Mouse (Mus musculus) liver, embryonic 11.5 days (tissue): Measurements from ENCODE around the gene Cpb1. TPM values are rescaled to one million over a fixed set of nuclear protein-coding genes. Genes with fewer than 3 reads are reported as not detected.

Source experiments
- ATAC-seq: fragments of 200-750 bp; cut with Nextera tagmentation; replicated peaks from 2 replicates; pipeline ENCODE4 v1.8.0; 2017; ENCODE audit warnings: moderate number of reproducible peaks, mild to moderate bottlenecking, moderate TSS enrichment, moderate library complexity; ENCODE audit not compliant: low FRiP score
- DNase-seq: peaks from one replicate; pipeline ENCODE4 v3.0.0-alpha.2; 2017; ENCODE audit warnings: low spot score
- H3K27ac ChIP-seq: fragments of 300-500 bp; sonication (generic); 2 replicates; pipeline ENCODE4 v1.5.1; 2014; ENCODE audit warnings: mild to moderate bottlenecking, low read depth, low read length, control low read depth
- H3K27me3 ChIP-seq: fragments of 300-500 bp; sonication (generic); replicated peaks from 2 replicates; pipeline ENCODE4 v1.6.1; 2014; ENCODE audit warnings: low read length, mixed read lengths; ENCODE audit not compliant: control insufficient read depth, insufficient read depth
- H3K36me3 ChIP-seq: fragments of 300-500 bp; sonication (generic); 2 replicates; pipeline ENCODE4 v1.6.1; 2014; ENCODE audit warnings: mild to moderate bottlenecking, low read length, moderate library complexity, mixed read lengths; ENCODE audit not compliant: control insufficient read depth, insufficient read depth
- H3K4me1 ChIP-seq: fragments of 300-500 bp; sonication (generic); replicated peaks from 2 replicates; pipeline ENCODE4 v1.6.1; 2014; ENCODE audit warnings: low read length, mixed read lengths; ENCODE audit not compliant: control insufficient read depth, insufficient read depth
- H3K4me2 ChIP-seq: fragments of 300-500 bp; sonication (generic); 2 replicates; pipeline ENCODE4 v1.6.1; 2014; ENCODE audit warnings: mild to moderate bottlenecking, control low read depth, moderate library complexity
- H3K4me3 ChIP-seq: fragments of 300-500 bp; sonication (generic); 2 replicates; pipeline ENCODE4 v1.5.1; 2014; ENCODE audit warnings: low read depth, low read length, control low read depth
- H3K9ac ChIP-seq: fragments of 300-500 bp; sonication (generic); 2 replicates; pipeline ENCODE4 v1.6.1; 2014; ENCODE audit warnings: low read depth, low read length, control low read depth
- H3K9me3 ChIP-seq: fragments of 300-500 bp; sonication (generic); 2 replicates; pipeline ENCODE4 v1.6.1; 2016; ENCODE audit warnings: low read length, inconsistent platforms, mixed read lengths; ENCODE audit not compliant: control insufficient read depth
- WGBS: fragments of 180-500 bp; shearing (Covaris S2); extraction: QIAGEN DNeasy Blood & Tissue Kit; methylation state at CpG from one replicate; pipeline ENCODE4 v1.1.7; 2014; 5-methylcytosine and 5-hydroxymethylcytosine counted together
- polyA plus RNA-seq: library from polyadenylated mRNA; unstranded; fragments of >200 nt; fragmentation: Nextera tagmentation; extraction: Ambion mirVana; gene quantifications from 2 replicates; pipeline ENCODE4 v1.2.1, GENCODE M21; 2014

Cpb1 gene
- polyA plus RNA-seq, result not detected in 2 replicates

DNA sequence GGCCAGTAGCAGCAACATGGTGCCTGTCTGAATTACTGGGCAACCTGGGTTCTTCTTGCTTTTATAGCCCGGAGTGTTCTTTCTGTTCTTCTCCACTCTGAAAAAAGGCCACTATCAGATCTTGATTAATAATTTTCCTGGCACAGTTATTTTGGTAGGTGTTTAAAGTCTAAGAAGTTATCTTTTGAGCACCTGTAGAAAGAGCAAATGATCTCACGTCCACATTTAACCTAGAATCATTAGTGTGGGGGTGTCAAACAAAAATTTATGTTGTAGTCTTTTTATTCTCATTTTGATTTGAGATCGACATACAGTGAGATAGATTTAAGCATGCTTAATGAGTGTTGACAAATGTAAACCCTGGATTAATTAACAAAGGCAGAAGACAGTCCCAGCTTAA is at the start of gene Cpb1:
Gene Cpb1, minus strand, starts transcription at position 101 of the 400 bp plus-strand sequence.
- WGBS, result 82% methylated on average over 3 of the region's 3 CpGs

DNA sequence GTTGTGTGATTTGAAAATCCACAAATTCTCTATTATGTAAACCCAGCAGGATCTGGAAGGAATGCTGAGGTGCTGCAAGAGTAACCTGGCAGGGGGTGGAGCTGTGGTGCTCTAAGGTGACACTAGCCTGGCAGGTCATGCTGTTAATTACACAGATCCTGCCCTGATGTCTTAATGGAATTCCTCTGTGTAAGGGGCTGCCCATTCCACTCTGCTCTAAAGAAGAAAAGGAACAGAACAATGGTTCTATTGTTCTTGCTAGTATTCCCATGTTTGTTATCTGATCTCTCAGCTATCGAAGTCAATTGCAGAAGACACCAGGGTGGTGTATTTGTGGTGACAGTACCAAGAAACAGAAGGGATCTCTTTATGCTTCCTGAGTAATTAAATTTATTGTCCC is 41.7 kb upstream of the Cpb1 start:
- H3K27me3 ChIP-seq, result no peaks in the 10 kb centered on the region
- H3K4me3 ChIP-seq, result no peak overlapping the region
- no peaks in the 10 kb centered on the region for H3K36me3 ChIP-seq
- WGBS, result 34% methylated on average over 1 of the region's 1 CpGs
- no peak overlapping the region for H3K27ac ChIP-seq
- no peak overlapping the region for H3K4me2 ChIP-seq
- H3K9me3 ChIP-seq, result no peaks in the 10 kb centered on the region
- DNase-seq (no peak), ATAC-seq (no peak)
- no peaks in the 10 kb centered on the region for H3K4me1 ChIP-seq
- H3K9ac ChIP-seq, result no peak overlapping the region

More for the DNA sequence above, at the start of gene Cpb1:
- Histone ChIP-seq H3K9ac (no peak within 1 kb of the TSS), H3K36me3 (no peaks in the 10 kb centered on the region), H3K27ac (no peak within 1 kb of the TSS), H3K4me2 (no peak within 1 kb of the TSS), H3K9me3 (no peaks in the 10 kb centered on the region), H3K27me3 (no peaks in the 10 kb centered on the region), H3K4me1 (no peaks in the 10 kb centered on the region), H3K4me3 (no peak within 1 kb of the TSS)
- ATAC-seq, result no peak
- DNase-seq, result no peak

DNA sequence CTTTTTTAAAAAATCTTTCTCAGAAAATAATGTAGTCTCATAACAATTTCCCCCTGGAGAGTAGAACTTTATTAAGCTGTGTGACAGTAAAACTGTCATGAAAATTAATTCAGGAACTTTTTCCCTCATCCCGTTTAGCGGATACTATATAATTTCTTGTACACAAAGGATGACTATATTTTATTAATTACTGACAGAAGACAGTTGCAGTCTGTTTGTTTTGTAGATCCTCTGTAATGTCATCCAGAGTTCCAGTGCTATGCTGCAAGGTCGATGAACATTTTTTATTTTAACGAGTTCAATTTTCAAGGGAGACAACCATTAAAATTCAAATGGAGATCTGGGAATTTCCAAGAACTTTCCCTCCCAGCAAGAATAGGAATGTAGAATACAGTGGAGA is 33.6 kb upstream of the Cpb1 start:
- DNase-seq (no peak), ATAC-seq (no peak)
- Histone ChIP-seq H3K4me1 (no peaks in the 10 kb centered on the region), H3K9ac (no peak overlapping the region), H3K9me3 (no peaks in the 10 kb centered on the region), H3K27ac (no peak overlapping the region), H3K36me3 (no peaks in the 10 kb centered on the region), H3K27me3 (no peaks in the 10 kb centered on the region), H3K4me3 (no peak overlapping the region), H3K4me2 (no peak overlapping the region)
- WGBS, result 92% methylated on average over 4 of the region's 4 CpGs

DNA sequence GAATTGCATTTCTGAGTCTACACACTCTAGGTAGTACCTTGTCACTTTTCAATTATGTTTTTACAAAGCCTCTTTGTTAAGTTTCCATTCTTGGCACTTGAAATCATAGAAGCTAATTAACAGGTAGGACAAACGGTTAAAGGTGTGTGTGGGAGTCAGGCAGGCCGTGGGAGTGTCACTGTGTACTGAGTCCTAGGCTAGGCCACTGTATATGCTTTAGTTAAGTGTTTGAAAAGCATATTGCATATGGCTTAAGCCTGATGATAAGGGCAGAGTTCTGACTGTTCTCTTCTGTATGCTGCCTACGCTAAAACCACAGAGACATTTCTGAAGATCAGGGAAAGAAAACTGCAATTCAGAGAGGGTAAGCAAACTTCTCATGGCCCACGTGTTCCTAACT is 31.7 kb upstream of the Cpb1 start:
- Histone ChIP-seq H3K4me2 (no peak overlapping the region), H3K9ac (no peak overlapping the region), H3K4me1 (no peaks in the 10 kb centered on the region), H3K27ac (no peak overlapping the region), H3K36me3 (no peaks in the 10 kb centered on the region), H3K9me3 (no peaks in the 10 kb centered on the region), H3K4me3 (no peak overlapping the region), H3K27me3 (no peaks in the 10 kb centered on the region)
- WGBS, result 73% methylated on average over 4 of the region's 4 CpGs
- ATAC-seq, result no peak
- no peak for DNase-seq

DNA sequence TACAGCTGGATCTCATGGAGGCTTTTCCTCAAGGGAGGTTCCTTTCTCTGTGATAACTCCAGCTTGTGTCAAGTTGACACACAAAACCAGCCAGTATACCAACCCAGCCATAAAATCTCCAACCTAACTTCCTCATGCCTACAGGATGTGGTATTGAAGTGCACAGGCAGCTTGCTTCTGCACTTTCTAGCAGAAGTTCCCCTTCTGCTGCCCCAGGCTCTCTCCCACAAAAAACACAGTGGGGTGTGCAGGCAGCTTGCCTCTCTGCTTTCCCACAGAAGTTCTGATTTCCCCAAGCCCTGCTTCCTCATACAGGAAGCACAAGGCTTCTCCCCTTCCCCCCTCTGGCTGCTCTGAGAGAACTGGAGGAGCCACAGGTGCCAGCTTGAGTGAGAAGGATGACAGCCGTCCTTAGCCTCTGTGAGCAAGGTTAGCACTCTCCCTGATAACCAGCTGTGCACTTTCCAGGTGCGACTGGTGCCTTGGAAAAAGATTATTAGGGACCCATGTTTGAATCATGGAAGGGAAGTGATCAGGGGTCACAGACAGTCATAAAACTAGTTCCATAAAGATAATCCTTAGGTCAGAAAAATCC is 29.3 kb upstream of the Cpb1 start:
- H3K9me3 ChIP-seq, result no peaks in the 10 kb centered on the region
- H3K27me3 ChIP-seq, result no peaks in the 10 kb centered on the region
- no peak overlapping the region for H3K4me2 ChIP-seq
- no peaks in the 10 kb centered on the region for H3K4me1 ChIP-seq
- 27% methylated on average over 2 of the region's 2 CpGs for WGBS
- no peak overlapping the region for H3K27ac ChIP-seq
- no peak overlapping the region for H3K9ac ChIP-seq
- no peak overlapping the region for H3K4me3 ChIP-seq
- H3K36me3 ChIP-seq, result no peaks in the 10 kb centered on the region
- peak; percentile 29; the same call in 1 of the 2 replicates for ATAC-seq
- no peak for DNase-seq

DNA sequence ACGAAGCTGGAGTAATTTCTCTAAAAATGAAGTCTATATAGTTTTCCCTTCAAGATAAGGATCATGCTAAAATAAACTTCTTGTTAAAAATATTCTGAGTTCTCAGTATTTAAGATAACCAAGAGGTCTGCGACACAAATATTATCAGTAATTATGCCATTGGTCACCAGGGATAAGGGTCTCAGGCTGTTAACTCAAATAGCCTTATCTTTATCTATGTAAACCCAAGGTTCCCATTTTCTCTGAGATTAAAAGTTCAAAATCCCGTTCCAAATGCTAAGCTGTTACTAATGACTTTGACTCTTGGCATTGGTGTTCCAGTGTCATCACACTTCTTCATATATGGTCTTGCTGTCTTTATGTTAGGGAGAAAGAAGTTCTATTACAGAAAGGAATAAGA is 20.0 kb upstream of the Cpb1 start:
- Histone ChIP-seq H3K9ac (no peak overlapping the region), H3K9me3 (no peaks in the 10 kb centered on the region), H3K27me3 (no peaks in the 10 kb centered on the region), H3K4me2 (no peak overlapping the region), H3K4me3 (no peak overlapping the region), H3K27ac (no peak overlapping the region), H3K36me3 (no peaks in the 10 kb centered on the region), H3K4me1 (no peaks in the 10 kb centered on the region)
- WGBS, result 34% methylated on average over 3 of the region's 3 CpGs
- DNase-seq, result no peak
- ATAC-seq, result no peak; the same call in 1 of the 2 replicates

DNA sequence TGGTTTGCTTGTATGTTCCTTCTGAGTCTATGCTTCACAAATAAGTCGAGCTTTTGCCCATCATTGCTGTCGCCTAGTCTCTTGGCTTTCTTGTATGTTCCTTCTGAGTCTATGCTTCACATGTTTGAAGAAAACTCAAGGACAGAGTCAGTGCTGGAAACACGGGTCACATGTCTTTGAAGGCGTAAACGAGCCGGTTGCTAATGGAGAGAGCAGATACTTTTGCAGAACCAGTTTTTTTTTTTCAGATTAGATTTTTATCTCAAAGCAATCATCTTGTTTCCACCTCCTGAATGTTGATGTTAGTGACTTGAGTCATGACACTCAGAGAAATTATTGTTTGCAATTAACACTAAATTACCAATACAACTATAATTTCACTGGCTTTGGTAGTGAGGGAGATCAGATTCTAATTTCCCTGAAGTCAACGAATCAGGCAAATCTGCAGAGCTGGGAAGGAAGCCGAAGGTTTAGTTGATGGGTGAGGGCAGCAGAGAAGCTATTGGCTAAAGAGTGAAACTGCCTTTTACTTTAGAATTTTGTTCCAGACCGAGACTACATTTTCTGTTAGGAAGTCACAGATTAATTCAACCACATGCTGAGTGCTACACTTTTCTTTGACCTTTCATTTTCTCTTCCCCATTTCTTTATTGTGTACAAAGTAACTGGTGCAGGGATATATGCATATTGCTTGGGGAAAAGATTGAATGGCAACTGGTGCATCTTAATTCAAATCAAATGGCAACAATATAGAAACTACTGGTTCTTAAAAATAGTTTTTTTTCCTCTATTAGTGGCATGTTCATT is 19.2 kb upstream of the Cpb1 start:
- H3K9me3 ChIP-seq, result no peaks in the 10 kb centered on the region
- DNase-seq (no peak), ATAC-seq (no peak)
- H3K9ac ChIP-seq, result no peak overlapping the region
- H3K4me1 ChIP-seq, result no peaks in the 10 kb centered on the region
- H3K36me3 ChIP-seq, result no peaks in the 10 kb centered on the region
- no peak overlapping the region for H3K27ac ChIP-seq
- no peaks in the 10 kb centered on the region for H3K27me3 ChIP-seq
- no peak overlapping the region for H3K4me2 ChIP-seq
- no peak overlapping the region for H3K4me3 ChIP-seq
- WGBS, result 78% methylated on average over 9 of the region's 9 CpGs

DNA sequence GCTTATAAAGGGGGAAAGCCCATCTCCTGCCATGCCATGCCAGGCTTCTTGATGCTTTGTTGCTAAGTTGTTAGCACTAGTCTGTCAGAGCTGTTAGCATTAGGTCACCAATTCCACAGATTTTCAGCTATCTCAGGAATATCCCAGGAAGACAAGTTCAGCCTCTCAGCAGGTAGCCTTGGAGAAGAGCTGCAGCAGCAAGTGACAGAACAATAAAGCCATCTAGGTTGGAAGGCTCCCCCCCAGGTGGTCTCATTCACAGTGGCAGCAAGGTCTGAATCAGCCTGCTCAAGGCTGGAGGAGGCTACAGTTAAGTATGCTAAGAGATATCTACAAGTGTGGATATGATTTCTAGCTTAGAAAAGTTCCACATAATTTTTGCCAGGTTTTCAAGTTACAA is 15.8 kb upstream of the Cpb1 start:
- H3K4me1 ChIP-seq, result no peaks in the 10 kb centered on the region
- ATAC-seq (no peak), DNase-seq (no peak)
- H3K9ac ChIP-seq, result no peak overlapping the region
- no peaks in the 10 kb centered on the region for H3K9me3 ChIP-seq
- H3K36me3 ChIP-seq, result no peaks in the 10 kb centered on the region
- H3K27me3 ChIP-seq, result no peaks in the 10 kb centered on the region
- no peak overlapping the region for H3K4me2 ChIP-seq
- no peak overlapping the region for H3K27ac ChIP-seq
- H3K4me3 ChIP-seq, result no peak overlapping the region

DNA sequence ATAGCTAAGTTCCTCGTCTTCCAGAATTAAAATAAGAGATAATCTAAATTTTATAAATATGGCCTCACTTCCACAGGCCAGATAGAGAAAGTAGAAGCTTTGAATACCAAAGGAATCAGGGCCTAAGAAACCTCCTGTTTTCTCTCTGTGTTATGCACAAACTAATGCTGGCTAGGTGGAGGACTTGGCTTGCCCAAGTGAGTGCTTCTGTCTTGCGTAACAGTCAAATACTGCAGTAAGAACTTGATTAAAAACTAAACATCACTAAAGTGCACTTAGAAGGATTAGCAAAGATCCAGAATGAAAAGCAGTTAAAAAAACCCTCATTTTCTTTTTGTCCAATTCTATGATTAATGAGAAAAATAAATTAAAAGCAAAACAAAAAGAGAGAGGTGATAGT is 13.2 kb upstream of the Cpb1 start:
- no peak overlapping the region for H3K4me2 ChIP-seq
- 80% methylated on average over 2 of the region's 2 CpGs for WGBS
- no peak overlapping the region for H3K27ac ChIP-seq
- ATAC-seq (no peak), DNase-seq (no peak)
- H3K9ac ChIP-seq, result no peak overlapping the region
- no peaks in the 10 kb centered on the region for H3K4me1 ChIP-seq
- H3K36me3 ChIP-seq, result no peaks in the 10 kb centered on the region
- no peaks in the 10 kb centered on the region for H3K27me3 ChIP-seq
- H3K4me3 ChIP-seq, result no peak overlapping the region
- no peaks in the 10 kb centered on the region for H3K9me3 ChIP-seq
